Mouse (Mus musculus) liver, postnatal 0 days (tissue): Measurements from ENCODE around the gene Dgkq. TPM values are rescaled to one million over a fixed set of nuclear protein-coding genes. Genes with fewer than 3 reads are reported as not detected.
"Not testable (repeated sequence)": the region's sequence is repeated elsewhere in the genome, so short reads cannot be mapped to it uniquely, and the experiment has no call there.

ENCODE experiments used
- ATAC-seq: fragments of 200-750 bp; cut with Nextera tagmentation; 2 replicates; pipeline ENCODE4 v1.8.0; 2017; ENCODE audit warnings: mild to moderate bottlenecking, moderate library complexity
- DNase-seq: peaks from one replicate; pipeline ENCODE4 v3.0.0-alpha.2; 2016
- H3K27ac ChIP-seq: fragments of 300-500 bp; sonication (generic); 2 replicates; pipeline ENCODE4 v1.5.1; 2014; ENCODE audit warnings: antibody characterized with exemption, moderate library complexity, mild to moderate bottlenecking, low read depth
- H3K27me3 ChIP-seq: fragments of 300-500 bp; sonication (generic); 2 replicates; pipeline ENCODE4 v1.6.1; 2014; ENCODE audit warnings: low read length, control low read depth, mixed read lengths; ENCODE audit not compliant: insufficient read depth
- H3K36me3 ChIP-seq: fragments of 300-500 bp; sonication (generic); replicated peaks from 2 replicates; pipeline ENCODE4 v1.6.1; 2014; ENCODE audit warnings: mild to moderate bottlenecking, control low read depth, low read length, moderate library complexity, mixed read lengths; ENCODE audit not compliant: insufficient read depth
- H3K4me1 ChIP-seq: fragments of 300-500 bp; sonication (generic); 2 replicates; pipeline ENCODE4 v1.6.1; 2014; ENCODE audit warnings: antibody characterized with exemption, mild to moderate bottlenecking, control low read depth; ENCODE audit not compliant: insufficient read depth
- H3K4me2 ChIP-seq: fragments of 300-500 bp; sonication (generic); 2 replicates; pipeline ENCODE4 v1.6.1; 2014; ENCODE audit warnings: low read depth, mild to moderate bottlenecking, low read length, moderate library complexity, mixed read lengths
- H3K4me3 ChIP-seq: fragments of 300-500 bp; sonication (generic); 2 replicates; pipeline ENCODE4 v1.5.1; 2014; ENCODE audit warnings: low read depth, low read length
- H3K9ac ChIP-seq: fragments of 300-500 bp; sonication (generic); replicated peaks from 2 replicates; pipeline ENCODE4 v1.6.1; 2014; ENCODE audit warnings: mild to moderate bottlenecking, moderate library complexity
- H3K9me3 ChIP-seq: fragments of 300-500 bp; sonication (generic); 2 replicates; pipeline ENCODE4 v1.6.1; 2016; ENCODE audit warnings: mild to moderate bottlenecking, control low read depth, low read length, mixed read lengths
- CTCF ChIP-seq: sonication (generic); IDR thresholded peaks from 2 replicates; pipeline ENCODE4 v1.5.1; 2016; ENCODE audit warnings: antibody characterized with exemption, low read depth
- EP300 ChIP-seq: IDR thresholded peaks from 2 replicates; pipeline ENCODE4 v1.6.1; 2016; ENCODE audit warnings: antibody characterized with exemption, low read depth, mild to moderate bottlenecking
- WGBS: fragments of 180-500 bp; shearing (Covaris S2); extraction: QIAGEN DNeasy Blood & Tissue Kit; methylation state at CpG from one replicate; pipeline ENCODE4 v1.1.7; 2014; ENCODE audit not compliant: insufficient replicate concordance; 5-methylcytosine and 5-hydroxymethylcytosine counted together
- polyA plus RNA-seq: library from polyadenylated mRNA; unstranded; fragments of >200 nt; fragmentation: Nextera tagmentation; extraction: Ambion mirVana; gene quantifications from 2 replicates; pipeline ENCODE4 v1.2.1, GENCODE M21; 2015

The Dgkq gene
- polyA plus RNA-seq, 1 experiment from 2014 or later = 2.5 TPM

DNA sequence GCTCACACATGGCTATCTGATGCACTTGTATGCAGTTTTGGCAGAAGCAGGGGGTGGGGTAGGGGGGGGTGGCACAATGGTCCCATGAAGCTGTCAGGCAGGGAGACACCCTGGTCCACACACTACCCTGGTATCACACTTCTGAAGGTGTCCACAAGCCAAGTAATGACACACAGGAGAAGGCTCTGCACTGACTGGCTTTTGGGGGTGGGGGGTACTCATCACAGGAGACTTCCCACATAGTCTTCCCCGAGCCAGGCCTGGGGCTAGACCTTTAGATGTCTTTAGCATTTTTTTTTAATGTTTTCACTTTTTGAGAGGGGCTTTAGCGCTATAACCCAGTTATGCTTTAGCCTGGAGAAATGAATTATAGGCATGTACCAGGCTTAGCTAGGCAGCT lies 22.2 kb downstream of the Dgkq start:
- no peak overlapping the region for H3K27ac ChIP-seq
- TF ChIP-seq EP300 = no peak
- no peaks in the 10 kb centered on the region for H3K9me3 ChIP-seq
- H3K36me3 ChIP-seq = peaks cover 40% of the 10 kb centered on the region
- DNase-seq (no peak), ATAC-seq (no peak)
- 73% methylated on average over 2 of the region's 2 CpGs for WGBS
- no peaks in the 10 kb centered on the region for H3K27me3 ChIP-seq
- no peaks in the 10 kb centered on the region for H3K4me1 ChIP-seq
- H3K4me2 ChIP-seq = no peak overlapping the region
- H3K9ac ChIP-seq = no peak overlapping the region
- no peak overlapping the region for H3K4me3 ChIP-seq

DNA sequence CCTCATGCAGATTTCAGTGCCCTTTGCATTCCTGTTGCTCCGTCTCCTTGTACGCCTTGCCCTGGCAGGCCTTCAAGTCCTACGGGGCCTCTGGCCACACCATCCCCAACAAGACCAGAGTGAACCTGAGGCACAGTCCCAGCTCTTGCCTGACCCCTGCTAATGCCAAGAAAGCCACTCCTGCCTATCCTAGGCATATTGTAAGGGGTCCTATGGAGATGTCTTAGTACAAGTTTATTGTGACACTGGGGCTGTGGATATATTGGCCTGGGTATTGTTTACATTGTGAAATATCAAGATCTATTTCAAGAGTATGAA lies 23.2 kb downstream of the Dgkq start:
- Histone ChIP-seq H3K4me3 (no peak overlapping the region), H3K9ac (no peak overlapping the region), H3K27me3 (no peaks in the 10 kb centered on the region), H3K27ac (no peak overlapping the region), H3K36me3 (peaks cover 40% of the 10 kb centered on the region), H3K4me2 (no peak overlapping the region), H3K9me3 (no peaks in the 10 kb centered on the region), H3K4me1 (no peaks in the 10 kb centered on the region)
- TF ChIP-seq EP300 = no peak
- no peak for TF ChIP-seq CTCF
- no peak for DNase-seq
- 91% methylated on average over 3 of the region's 3 CpGs for WGBS
- no peak for ATAC-seq

DNA sequence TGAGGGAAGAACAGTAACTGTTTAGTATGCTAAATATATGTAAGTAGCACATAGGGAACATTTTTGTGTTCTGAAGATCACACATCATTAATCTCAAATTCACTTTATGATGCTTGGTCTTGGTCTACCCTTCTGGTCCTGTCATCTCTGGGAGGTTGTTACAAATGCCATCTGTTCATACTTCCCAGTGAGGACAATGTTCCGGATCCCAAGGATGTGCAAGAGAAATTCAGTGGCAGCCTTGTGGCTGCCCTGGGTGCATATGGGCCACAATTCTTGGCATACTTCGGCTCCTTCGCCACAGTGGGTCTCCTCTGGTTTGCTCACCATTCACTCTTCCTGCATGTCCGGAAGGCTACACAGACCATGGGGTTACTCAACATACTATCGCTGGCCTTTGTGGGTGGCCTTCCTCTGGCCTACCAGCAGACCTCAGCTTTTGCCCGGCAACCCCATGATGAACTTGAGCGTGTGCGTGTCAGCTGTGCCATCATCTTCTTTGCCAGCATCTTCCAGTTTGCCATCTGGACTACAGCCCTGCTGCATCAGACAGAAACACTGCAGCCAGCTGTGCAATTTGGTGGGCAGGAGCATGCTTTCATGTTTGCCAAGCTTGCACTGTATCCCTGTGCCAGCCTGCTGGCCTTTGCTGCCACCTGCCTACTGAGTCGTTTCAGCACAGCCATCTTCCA lies 23.7 kb downstream of the Dgkq start:
- WGBS = 87% methylated on average over 9 of the region's 9 CpGs
- TF ChIP-seq EP300 (no peak), CTCF (no peak)
- Histone ChIP-seq H3K9ac (no peak overlapping the region), H3K9me3 (no peaks in the 10 kb centered on the region), H3K36me3 (peaks cover 40% of the 10 kb centered on the region), H3K4me1 (no peaks in the 10 kb centered on the region), H3K27ac (no peak overlapping the region), H3K4me2 (no peak overlapping the region), H3K4me3 (no peak overlapping the region), H3K27me3 (no peaks in the 10 kb centered on the region)
- DNase-seq = no peak
- ATAC-seq = no peak

DNA sequence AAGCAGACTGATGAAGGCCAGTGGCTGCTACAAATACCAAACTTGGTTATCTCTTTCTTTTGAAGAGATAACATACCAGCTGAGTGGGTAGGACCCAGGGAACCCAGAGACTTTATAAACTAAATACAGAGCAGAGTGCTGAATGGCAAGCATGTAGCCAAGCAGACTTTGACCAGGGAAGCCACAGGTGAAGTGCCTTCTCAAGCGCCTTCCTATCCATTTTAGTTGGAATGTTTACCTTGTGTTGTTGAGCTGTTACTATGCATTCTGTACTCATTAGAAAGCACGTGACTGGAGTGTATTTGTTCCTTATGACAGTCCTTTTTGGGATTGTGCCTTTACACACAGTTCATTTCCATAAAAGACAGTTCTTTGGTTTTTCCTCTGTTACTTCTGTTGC lies 25.8 kb downstream of the Dgkq start:
- Histone ChIP-seq H3K27me3 (no peaks in the 10 kb centered on the region), H3K9me3 (no peaks in the 10 kb centered on the region), H3K4me1 (no peaks in the 10 kb centered on the region), H3K27ac (no peak overlapping the region), H3K4me3 (no peak overlapping the region), H3K4me2 (no peak overlapping the region), H3K36me3 (peaks cover 32% of the 10 kb centered on the region), H3K9ac (no peak overlapping the region)
- ATAC-seq (no peak), DNase-seq (no peak)
- WGBS = 62% methylated on average over 2 of the region's 2 CpGs
- TF ChIP-seq EP300 (no peak), CTCF (no peak)

GRCm38 (mm10) chr5:108636172-108636571 lies 33.3 kb downstream of the Dgkq start:
- WGBS = 48% methylated on average over 4 of the region's 4 CpGs
- no peak for ATAC-seq

GRCm38 (mm10) chr5:108634088-108634487 lies 35.4 kb downstream of the Dgkq start:
- not testable (repeated sequence) for H3K9me3 ChIP-seq, H3K9ac ChIP-seq, DNase-seq, H3K27me3 ChIP-seq, H3K4me1 ChIP-seq, H3K4me2 ChIP-seq, H3K36me3 ChIP-seq, H3K4me3 ChIP-seq, ATAC-seq, H3K27ac ChIP-seq
- 86% methylated on average over 2 of the region's 3 CpGs for WGBS

More at GRCm38 (mm10) chr5:108636172-108636571, 33.3 kb downstream of the Dgkq start:
- Histone ChIP-seq H3K36me3 (no peaks in the 10 kb centered on the region), H3K9me3 (no peaks in the 10 kb centered on the region), H3K9ac (no peak overlapping the region), H3K4me2 (no peak overlapping the region), H3K27ac (no peak overlapping the region), H3K4me1 (no peaks in the 10 kb centered on the region), H3K4me3 (no peak overlapping the region), H3K27me3 (no peaks in the 10 kb centered on the region)
- no peak for DNase-seq
- TF ChIP-seq EP300 = no peak
- TF ChIP-seq CTCF = no peak

DNA sequence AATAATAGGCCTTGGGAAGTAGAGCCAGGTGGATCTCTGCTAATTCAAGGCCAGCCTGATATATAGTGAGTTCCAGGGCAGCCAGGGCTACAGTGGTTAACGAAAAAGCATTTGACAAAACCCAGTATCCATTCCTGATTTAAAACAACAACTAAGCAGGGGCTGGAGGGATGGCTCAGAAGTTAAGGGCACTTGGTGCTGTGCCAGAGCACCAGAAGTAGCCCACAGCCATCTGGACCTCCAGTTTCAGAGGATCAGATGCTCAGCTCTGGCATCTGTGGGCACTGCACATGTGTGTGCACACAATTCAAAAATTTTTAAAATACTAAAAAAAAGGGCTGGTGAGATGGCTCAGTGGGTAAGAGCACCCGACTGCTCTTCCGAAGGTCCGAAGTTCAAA lies 35.8 kb downstream of the Dgkq start:
- WGBS = 85% methylated on average over 4 of the region's 4 CpGs
- no peak overlapping the region for H3K9ac ChIP-seq
- H3K36me3 ChIP-seq = no peaks in the 10 kb centered on the region
- H3K27ac ChIP-seq = no peak overlapping the region
- no peaks in the 10 kb centered on the region for H3K27me3 ChIP-seq
- no peak overlapping the region for H3K4me3 ChIP-seq
- no peak for TF ChIP-seq EP300
- TF ChIP-seq CTCF = no peak
- peaks cover 11% of the 10 kb centered on the region for H3K4me1 ChIP-seq
- ATAC-seq = no peak
- no peak overlapping the region for H3K4me2 ChIP-seq
- no peak for DNase-seq
- H3K9me3 ChIP-seq = no peaks in the 10 kb centered on the region
